Mouse (Mus musculus): ENCODE data around the gene Ptpn7.

The Ptpn7 gene

DNA sequence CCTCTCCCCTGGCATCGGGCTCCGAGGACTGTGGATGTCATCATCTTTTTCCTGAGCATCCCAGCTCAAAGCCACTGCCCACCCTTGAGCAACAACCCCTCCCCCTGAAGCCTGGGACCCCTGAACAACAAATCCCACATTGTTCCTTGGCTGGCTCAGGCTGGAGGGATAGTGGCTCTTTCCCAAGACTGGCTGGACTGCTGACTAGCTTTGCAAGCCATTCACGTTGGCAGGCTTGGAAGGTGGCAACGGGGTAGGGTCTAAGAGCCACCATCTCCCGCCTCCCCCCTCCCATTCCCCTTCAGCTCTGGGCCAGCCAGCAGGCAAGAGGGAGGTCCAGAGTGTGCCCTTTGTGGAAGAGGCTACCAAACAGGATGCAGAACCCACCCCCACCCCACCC, 26.1 kb downstream of the Ptpn7 start:
- no peak for DNase-seq (ENCODE audit: low spot score in 2 of 2)

DNA sequence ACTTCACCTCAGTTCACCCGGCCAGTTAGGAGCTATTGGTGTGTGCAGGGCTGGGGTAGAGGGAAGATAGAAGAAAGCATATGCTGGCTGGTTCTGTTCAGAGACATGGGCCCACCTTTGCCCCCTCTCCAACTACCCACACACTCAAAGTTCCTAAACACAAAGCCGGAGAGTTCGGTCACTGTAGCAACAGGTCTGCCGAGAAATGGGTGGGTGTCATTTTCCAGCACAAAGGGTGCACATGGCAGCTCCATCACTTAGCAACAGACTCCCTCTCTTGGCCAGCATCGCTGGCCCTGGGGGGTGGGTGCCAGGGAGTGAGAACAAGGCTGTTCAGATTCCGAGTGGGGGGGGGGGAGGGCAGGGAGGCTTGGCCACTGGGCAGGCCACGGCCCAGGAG, 26.6 kb downstream of the Ptpn7 start:
- DNase-seq (ENCODE audit: low spot score in 2 of 2) = no peak

DNA sequence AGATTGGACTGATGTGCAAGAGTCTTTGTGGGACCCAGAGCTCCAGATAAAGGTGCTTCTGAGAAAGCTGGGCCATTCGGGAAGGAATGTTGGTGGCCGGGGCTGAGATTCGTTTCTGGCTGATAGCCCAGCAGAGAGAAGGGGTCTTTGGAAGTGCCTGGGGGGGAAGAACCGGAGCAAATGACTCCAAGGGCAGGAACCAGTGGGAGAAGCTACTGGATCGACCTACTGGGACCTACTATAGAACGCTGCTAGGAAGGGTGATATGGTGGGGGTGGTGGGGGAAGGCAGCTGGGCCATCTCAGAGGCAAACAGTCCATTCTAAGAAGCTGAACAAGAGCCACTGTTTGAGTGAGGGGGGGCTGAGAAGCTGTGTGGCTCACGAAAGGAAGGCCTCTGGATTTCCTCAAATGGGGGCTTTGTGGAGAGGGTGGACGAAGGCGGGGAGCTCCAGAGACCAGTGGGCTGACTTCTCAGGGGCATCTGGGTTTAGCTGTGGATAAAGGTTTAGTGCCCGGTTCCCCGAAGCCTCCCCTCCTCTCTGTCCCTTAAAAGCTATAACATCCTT, 27.1 kb downstream of the Ptpn7 start:
- no peak for DNase-seq (ENCODE audit: low spot score in 2 of 2)

DNA sequence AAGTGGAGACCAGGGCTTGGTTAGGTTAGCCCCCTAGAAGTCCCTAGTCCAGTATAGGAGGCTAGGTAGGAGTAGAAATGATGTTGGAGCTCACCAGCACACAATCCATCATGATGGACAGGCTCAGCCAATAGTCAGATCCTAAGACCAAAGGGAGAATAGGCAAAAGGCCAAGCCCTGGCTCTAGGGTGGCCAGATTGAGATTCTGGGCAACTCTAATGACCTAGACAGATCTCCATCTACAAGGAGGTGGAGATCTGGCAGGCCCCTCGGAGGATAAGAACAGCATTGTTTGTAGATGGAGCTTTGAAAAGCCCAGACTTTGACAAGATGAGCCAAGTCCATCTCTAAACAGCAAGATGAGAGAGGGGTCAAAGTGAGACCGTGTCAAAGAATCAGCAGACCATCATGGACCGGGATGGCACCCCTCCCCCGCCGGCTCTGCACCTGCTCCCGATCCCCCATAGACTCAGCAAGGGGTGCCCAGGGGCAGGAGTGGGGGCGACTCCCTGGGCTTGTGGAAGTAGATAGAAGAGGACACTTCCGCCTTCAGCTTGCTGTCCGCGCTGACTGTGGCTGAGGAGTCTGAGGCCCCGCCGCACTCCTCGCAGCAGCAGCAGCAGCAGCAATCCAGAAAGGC, 28.0 kb downstream of the Ptpn7 start:
- DNase-seq (ENCODE audit: low spot score in 2 of 2) = no peak

DNA sequence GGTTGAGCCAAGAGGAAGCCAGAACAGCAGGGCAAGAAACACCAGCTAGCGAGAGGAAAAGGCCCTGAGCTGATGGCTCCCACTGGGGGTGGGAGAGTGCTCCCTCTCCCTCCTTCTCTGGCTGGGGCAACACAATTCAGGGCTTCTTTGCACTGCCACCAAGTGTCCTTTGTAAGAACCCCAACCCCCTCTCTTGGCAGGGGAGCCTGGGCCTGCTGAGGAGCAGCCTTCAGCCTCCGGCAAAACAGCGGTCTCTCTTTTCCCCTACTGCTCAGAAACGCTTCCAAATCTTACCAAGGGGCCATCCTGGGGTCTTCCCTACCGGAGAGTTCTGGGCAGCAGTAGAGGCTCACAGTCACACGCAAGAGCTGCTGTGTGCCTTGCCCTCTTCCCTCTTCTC, 30.2 kb downstream of the Ptpn7 start:
- no peak for DNase-seq (ENCODE audit: low spot score in 2 of 2)

DNA sequence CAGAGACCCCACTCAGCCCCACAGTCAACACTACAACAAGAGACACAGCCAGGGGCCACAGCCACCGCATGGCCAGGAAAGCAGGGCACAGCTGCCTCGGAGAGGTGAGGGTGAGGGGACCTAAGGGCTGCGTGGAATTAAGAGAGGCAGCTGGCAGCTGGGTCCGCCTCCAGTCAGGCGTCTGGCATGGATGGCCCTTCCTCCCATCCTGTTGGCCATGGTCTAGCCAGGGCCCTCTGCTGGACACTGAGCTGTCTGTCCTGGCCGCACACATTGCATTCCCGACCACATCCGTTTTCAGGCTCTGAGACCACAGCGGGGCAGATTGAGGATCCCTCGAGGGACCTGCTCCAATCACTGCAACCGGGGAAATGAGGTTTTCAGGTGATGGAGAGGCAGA, 34.9 kb downstream of the Ptpn7 start, which contains the start of gene Gpr37l1:
TSS of gene Gpr37l1 (minus strand) at position 247 of the 400 bp plus-strand sequence.
- DNase-seq (ENCODE audit: low spot score in 2 of 2) = no peak

DNA sequence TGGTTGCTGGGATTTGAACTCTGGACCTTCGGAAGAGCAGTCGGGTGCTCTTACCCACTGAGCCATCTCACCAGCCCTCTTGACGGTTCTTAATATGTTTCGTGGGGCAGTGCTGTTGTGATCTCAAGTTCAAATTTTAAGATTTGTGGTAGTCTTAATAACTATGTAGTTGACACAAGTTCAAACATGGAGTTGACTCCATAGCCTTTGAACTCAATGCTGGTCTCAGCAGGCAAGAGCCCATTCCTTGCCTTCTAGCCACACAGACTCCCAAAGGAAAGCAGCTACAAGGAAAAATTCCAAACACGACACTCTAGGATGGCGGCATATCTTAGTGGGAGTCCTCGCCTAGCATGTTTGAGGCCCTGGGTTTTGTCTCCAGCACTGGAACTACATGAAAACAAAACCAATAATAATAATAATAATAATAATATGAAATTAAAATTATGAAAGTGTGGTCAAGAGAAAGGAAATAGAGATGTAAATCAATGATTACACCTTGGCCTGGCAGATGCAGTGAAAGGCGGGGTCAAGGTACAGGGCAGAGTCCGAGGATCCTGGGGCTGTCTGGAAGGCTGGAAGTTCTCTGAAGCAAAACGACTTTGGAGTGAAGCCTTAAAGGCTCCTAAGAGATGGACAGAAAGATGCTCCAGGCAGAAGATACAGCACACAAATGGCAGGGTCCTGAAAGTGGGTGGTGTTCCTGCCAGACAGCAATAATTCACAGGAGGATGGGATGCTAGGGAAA, 36.1 kb downstream of the Ptpn7 start:
- DNase-seq (ENCODE audit: low spot score in 2 of 2) = no peak

DNA sequence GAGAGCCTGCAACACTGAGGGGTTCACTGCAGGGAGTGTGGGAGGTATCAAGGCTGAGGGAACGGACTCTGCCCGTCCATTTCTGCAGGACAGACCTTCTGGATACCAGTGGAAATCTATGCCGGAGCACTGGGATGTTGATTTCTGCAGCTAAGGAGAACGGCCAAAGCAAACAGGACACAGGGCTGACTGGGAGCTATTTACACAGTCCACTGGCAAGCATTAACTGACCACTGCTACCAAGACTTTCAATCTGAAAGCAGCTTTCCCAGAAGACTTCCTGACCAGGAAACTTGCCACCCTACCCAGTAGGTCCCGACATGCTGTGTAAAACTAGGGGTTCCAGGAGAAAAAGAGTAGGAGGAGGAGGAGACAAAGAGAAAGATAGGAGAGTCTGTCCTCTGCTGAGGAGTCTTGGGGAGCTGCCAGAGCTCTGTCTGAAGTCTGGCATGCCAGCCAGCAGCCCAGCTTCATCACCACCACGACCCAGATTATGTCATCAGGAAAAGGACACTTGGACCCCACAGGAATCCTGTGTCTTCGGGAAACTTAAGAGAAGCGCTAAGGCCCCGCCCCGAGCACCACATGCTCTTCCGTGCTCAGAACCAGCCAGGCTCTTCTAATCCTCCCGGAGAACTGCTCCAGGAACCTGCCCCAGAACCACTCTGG, 37.2 kb downstream of the Ptpn7 start:
- no peak for DNase-seq (ENCODE audit: low spot score in 2 of 2)

DNA sequence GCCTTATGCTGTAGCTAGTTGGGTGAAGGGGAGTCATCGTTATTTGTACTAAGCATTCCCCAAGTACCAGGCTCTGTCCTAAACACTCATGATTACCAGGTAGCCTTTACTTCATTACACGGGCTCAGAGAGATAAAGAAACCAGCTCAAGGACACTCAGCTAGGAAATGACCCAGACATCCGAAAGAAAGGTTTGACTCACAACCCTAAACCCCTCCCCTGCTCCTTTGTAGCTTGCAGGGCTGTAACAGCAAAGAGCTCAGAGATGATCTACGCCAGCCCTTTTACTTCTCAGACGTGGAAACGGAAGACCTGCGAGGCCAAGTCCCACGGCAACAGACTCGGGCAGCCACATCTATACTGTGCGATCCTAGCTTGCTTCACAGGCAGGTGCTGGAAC, 37.8 kb downstream of the Ptpn7 start:
- no peak for DNase-seq (ENCODE audit: low spot score in 2 of 2)

DNA sequence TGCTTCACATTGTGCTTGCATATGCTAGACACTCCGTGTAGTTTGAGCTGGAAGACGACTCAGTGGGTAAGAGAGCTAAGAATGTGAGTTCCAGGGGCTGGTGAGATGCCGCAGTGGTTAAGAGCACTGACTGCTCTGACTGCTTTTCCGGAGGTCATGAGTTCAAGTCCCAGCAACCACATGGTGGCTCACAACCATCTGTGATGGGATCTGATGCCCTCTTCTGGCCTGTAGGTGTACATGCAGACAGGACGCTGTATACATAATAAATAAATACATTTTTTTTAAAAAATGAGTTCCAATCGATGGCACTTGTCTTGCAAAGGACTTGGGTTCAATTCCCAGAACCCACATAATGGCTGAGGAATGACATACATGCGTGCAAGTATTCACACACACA, 38.7 kb downstream of the Ptpn7 start:
- DNase-seq (ENCODE audit: low spot score in 2 of 2) = no peak

DNA sequence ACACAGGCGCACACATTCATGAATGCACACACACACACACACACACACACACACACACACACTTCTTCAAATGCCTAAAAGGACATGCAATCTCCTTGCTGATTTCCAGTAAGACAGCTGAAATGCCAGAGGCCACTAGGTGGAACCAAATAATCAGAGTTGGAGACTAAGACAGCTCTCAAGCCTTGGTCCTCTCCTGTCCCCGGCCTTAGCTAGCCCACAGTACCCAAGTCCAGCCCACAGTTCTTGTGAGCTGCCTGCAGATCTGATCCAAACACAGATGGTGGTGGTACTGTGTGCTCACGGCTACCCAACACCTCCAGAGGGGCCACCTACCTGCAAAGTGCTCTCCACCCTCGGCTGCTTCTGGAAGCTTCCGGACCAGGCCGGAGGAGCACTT, 39.5 kb downstream of the Ptpn7 start:
- DNase-seq (ENCODE audit: low spot score in 2 of 2) = no peak

DNA sequence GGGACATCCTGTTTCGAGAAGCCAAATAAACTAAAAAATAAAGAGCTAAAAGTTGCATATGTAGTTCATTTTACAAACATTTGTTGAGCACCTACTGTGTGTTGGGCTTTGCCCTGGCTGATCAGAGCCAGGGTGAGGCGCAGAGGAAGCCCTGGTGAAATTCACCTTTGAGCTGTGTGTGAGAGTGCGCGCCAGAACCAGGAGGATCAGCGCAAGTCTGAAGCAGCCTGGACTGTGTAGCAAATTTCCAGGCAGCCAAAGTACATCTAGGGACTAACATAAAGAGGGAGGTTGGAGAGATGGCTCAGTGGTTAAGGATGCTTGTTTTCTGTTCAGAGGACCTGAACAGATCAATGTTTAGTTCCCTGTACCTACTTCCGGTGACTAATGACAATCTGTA, 40.8 kb downstream of the Ptpn7 start:
- no peak for DNase-seq (ENCODE audit: low spot score in 2 of 2)

DNA sequence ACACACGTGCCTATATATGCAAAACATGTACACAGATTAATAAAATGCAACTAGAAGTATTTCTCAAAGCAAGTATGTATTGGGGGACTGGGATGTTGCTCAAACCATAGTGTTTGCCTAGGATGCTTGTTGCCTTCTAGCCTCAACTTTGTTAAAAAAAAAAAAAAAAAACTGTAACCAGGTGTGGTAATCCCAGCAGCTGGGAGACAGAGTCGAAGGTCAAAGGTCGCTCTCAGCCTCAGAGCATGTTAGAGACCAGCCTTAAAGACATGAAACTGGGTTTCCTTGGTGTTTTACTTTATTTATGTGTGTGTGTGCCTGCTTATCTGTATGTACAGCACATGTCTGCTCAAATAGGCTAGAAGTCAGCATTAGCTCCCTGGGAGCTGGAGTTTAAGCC, 42.7 kb downstream of the Ptpn7 start:
- no peak for DNase-seq (ENCODE audit: low spot score in 2 of 2)

DNA sequence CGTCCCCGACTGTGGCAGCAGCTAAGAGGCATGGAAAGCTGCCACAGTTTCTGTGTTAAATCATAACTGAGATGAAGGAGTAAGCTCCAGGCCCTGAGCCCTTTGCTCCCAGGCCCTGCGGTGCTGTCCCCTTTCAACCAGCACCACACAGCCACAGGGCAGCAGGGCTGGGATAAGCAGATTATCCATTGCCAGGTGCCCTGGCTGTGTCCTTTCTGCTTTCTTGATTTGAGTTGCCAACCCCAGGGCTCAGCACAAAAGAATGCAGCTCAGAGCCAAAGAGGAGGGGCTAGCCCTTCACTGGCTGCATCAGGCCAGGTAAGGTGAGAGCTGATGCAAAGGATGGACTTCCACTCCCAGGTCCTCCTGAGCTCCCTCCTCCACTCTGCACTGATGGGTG, 45.2 kb downstream of the Ptpn7 start:
- DNase-seq (ENCODE audit: low spot score in 2 of 2) = no peak

DNA sequence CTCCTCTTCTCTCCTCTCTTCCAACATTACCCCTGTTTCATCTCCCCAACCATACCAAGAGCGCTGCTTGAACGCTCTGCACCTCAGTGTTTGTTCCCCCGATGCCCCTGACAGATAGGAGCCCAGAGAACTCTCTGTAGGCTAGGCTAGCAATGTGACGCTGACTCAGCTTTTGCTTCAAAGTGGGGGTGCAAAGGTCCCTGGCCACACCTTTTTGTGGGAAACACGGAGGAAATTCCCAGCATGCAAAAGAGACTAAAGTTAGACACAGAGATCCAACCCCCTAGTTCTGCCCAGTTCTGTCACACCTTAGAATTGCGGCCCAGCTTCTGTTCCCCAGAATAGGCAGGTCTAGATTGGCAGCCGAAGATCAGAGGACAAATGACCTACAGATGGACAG, 46.4 kb downstream of the Ptpn7 start:
- DNase-seq (ENCODE audit: low spot score in 2 of 2) = no peak

DNA sequence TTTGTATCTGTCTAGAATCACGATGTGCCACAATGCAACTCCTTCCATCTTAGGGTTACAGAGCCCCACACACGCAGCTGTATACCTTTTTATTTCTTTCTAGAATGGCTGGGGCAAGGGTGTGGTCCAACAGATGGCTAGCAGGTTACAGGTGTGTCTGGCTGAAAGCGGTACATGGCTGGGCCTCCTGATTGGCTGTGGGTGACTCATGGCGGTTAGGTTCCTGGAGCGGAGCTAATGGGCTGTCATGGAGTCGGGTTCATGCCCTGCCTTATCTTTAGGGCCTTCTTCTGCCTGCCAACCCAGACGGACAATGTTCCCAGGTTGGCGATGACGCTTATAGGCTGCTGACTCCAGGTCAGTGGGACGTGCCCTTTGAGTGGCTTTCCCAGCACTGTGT, 48.3 kb downstream of the Ptpn7 start:
- no peak for DNase-seq (ENCODE audit: low spot score in 2 of 2)

DNA sequence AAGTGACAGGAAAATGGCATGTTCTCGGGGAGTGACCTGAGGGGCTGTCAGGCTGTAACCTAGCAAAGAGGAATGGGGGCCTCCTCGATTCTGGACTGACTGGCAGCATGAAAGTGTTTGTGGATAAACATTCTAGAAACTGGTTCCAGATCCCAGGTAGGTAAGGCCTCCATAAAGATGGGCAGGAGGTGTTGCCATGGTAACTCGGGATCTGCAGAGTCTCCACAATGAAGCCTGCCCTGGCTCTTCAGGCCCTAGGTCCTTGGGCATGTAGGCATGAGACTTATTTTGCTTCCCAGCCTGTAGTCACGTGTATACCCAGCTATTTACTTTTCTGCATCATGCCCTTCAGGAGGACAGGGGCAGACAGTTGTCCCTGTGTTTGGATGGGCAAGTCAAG, 48.8 kb downstream of the Ptpn7 start:
- DNase-seq (ENCODE audit: low spot score in 2 of 2) = no peak

DNA sequence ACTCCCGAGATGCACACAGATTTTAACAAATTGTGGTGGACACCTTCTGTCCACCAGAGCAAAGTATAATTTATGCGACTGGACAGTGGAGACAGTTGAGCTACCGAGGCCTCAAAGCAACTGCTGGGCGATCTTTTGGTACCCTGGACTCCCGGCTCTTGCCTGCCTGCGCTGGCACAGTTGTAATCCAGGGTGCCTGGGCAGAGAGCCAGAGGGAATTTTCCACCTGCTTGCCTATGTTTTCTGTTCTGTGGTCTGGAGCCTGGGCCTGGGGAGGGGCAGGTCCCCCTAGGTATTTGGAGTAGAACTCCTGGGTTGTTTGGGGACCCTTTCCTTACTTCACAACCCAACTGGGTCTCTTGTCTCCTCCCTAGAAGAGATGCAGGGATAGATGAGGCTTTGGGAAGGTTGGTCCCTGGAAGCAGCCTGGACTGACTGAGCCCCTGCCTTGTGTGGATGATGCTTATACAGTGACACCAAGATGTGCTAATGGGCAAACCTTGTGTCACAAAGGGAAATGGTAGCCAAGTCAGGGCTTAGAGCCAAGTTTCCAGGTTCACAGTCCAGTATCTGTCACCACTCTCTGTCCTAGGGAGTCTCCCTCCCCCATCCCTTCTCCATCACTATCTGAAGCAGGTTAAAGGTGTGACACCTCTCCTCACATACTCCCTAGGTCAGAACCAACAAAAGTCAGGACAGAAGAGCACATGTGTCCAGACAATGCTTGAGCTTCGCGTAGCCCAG, 49.6 kb downstream of the Ptpn7 start:
- no peak for DNase-seq (ENCODE audit: low spot score in 2 of 2)

DNA sequence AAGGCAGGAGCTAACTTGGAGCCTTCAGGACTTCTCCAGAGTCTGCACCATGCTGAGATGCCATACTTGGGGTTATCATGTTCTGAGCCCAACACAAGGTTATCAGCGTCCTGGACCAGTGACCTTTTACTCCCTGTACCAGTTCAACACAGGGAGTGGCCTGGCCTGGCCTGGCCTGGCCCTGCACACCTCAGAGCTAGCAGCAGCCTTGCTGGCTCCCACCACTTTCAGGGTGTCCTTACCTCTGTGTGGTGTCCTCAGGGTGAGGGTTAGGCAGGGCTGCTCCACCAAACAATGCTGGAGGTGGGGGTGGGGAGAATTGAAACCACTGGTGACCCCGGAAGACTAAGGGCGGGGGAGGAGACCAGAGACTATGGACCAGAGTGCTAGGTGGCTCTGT, 50.5 kb downstream of the Ptpn7 start:
- DNase-seq (ENCODE audit: low spot score in 2 of 2) = no peak

DNA sequence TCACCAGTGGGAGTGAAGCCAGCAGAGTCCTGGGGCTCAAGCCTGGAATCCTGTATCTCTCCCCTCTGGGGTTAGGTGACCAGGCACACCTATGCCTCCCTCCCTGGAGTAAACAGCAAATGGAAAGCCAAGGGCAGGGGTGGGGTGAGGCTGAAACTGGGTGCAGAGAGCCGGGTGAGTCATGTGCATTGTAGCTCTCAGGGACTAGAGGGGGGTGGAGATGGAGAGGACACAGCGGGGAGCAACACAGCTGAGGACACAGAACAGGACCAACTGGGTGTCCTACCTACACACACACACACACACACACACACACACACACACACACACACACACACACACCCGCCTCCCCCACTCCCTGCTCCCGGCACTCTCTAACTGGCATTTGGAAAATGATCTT, 50.9 kb downstream of the Ptpn7 start:
- DNase-seq (ENCODE audit: low spot score in 2 of 2) = no peak

DNA sequence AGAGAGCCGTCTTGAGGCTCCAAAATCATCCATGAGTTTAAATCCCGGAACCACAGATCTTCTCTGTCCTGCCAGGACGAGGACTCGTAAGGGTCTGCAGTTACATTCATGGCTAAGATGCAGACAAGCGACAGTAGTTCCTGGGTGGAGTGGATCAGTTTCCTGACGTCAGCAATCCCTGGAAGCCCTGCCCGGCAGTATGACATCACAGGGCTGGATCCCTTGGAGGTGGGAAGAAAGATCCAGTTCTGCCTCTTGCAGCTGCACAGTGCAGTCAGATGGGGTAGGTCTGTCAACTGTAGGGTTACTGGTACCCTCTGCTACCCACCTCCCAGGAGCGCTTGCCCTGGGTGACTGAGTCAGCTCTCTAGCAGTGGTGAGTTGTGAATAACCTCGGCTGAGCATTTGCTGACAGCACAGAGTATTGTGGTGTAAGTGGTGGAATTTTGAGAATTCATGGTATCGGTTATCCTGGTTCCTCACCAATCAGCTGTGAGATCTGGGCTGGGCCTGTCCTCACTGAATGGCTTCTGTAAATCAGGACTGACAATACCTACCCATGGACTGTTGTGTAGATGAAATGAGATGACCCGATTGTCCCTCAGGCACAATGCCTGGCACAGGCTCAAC, 51.6 kb downstream of the Ptpn7 start:
- DNase-seq (ENCODE audit: low spot score in 2 of 2) = no peak

DNA sequence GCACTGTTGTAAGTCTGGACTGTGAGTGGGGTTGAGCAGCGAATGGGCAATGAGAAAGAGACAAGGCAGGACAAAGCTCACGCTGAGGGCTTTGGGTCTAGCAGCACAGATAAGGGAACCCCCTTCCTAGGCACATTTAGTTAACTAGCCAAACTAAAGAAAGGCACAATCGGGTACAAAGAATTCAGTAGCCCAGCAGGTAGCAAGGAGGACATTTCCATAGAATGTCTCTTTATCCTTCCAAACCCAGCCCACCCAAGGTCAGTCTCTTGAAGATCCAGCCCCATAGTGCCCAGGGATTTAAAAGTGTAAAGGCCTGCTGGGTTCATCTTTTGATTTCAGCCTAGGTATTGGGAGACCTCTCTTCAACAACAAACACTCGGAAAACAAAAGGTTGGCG, 53.4 kb downstream of the Ptpn7 start:
- no peak for DNase-seq (ENCODE audit: low spot score in 2 of 2)
